Mouse (Mus musculus) stomach, postnatal 0 days (tissue): ENCODE data around the gene Pakap.

ENCODE experiments used
- CTCF ChIP-seq: IDR thresholded peaks from 2 replicates; pipeline ENCODE4 v1.5.1; 2016; ENCODE audit warnings: antibody characterized with exemption, low read depth, mild to moderate bottlenecking, moderate library complexity
- EP300 ChIP-seq: optimal IDR thresholded peaks from 2 replicates; pipeline ENCODE3; 2016; ENCODE audit warnings: antibody characterized with exemption

- TF ChIP-seq EP300 = no peak
- TF ChIP-seq CTCF = no peak
Observed at GRCm38 (mm10) chr4:57852461-57853040, 284.6 kb downstream of the Pakap start.
